Mouse (Mus musculus) urinary bladder, adult 2 months (tissue): Measurements from ENCODE around the gene Uhrf1. TPM values are rescaled to one million over a fixed set of nuclear protein-coding genes. Genes with fewer than 3 reads are reported as not detected.

Experiments used
- DNase-seq: peaks from one replicate; pipeline ENCODE4 v3.0.0; 2022; ENCODE audit warnings: low spot score
- polyA plus RNA-seq: library from polyadenylated mRNA; depleted of rRNA; stranded (reverse); fragments of >200 nt; gene quantifications from 2 replicates; pipeline ENCODE4 v1.2.3, GENCODE M21; 2012; rRNA removed

Uhrf1 gene
- polyA plus RNA-seq, 1 experiment: 5.3 TPM

GRCm38 (mm10) chr17:56348128-56348527 is 45.0 kb downstream of the Uhrf1 start:
- no peak for DNase-seq

- DNase-seq: no peak
These were observed 45.5 kb downstream of the Uhrf1 start for GRCm38 (mm10) chr17:56348586-56348985.

GRCm38 (mm10) chr17:56350694-56351093 is 47.6 kb downstream of the Uhrf1 start:
- DNase-seq: peak; percentile 58

GRCm38 (mm10) chr17:56356921-56357885 is 54.1 kb downstream of the Uhrf1 start:
- DNase-seq: no peak

- no peak for DNase-seq
These were observed 56.1 kb downstream of the Uhrf1 start for GRCm38 (mm10) chr17:56359183-56359725.

- no peak for DNase-seq
These were observed 56.7 kb downstream of the Uhrf1 start for GRCm38 (mm10) chr17:56359864-56360263.

- DNase-seq: no peak
These were observed 57.3 kb downstream of the Uhrf1 start for GRCm38 (mm10) chr17:56360451-56360850.

- no peak for DNase-seq
These were observed 58.4 kb downstream of the Uhrf1 start for GRCm38 (mm10) chr17:56361542-56361941.

GRCm38 (mm10) chr17:56365791-56366673 is 62.9 kb downstream of the Uhrf1 start:
- DNase-seq: no peak

GRCm38 (mm10) chr17:56368291-56368790 is 65.2 kb downstream of the Uhrf1 start:
- DNase-seq: no peak

GRCm38 (mm10) chr17:56370090-56370489 is 67.0 kb downstream of the Uhrf1 start:
- no peak for DNase-seq

GRCm38 (mm10) chr17:56371029-56371660 is 68.0 kb downstream of the Uhrf1 start:
- DNase-seq: no peak

GRCm38 (mm10) chr17:56372109-56372508 is 69.0 kb downstream of the Uhrf1 start:
- DNase-seq: no peak

Other genes with a start within 250 kb of the Uhrf1 start
- gene Ubxn6, start 228.3 kb upstream of the Uhrf1 start, polyA plus RNA-seq: 62.3 and 62.7 TPM in 2 replicates
- gene Hdgfl2, start 223.7 kb upstream of the Uhrf1 start, polyA plus RNA-seq: 68.8 and 70.6 TPM in 2 replicates
- gene Plin4, start 193.5 kb upstream of the Uhrf1 start, polyA plus RNA-seq: 96.9 and 98.3 TPM in 2 replicates
- 1.4 and 1.9 TPM in 2 replicates for gene Plin5, start 185.7 kb upstream of the Uhrf1 start, polyA plus RNA-seq
- gene Lrg1, start 181.3 kb upstream of the Uhrf1 start, polyA plus RNA-seq: 23.4 and 23.9 TPM in 2 replicates
- gene Sema6b, start 163.0 kb upstream of the Uhrf1 start, polyA plus RNA-seq: 3.3 and 4.4 TPM in 2 replicates
- 1.7 and 2.0 TPM in 2 replicates for gene Tnfaip8l1, start 140.8 kb upstream of the Uhrf1 start, polyA plus RNA-seq
- gene Mydgf, start 119.4 kb upstream of the Uhrf1 start, polyA plus RNA-seq: 42.0 and 51.0 TPM in 2 replicates
- gene Dpp9, start 84.4 kb upstream of the Uhrf1 start, polyA plus RNA-seq: 24.1 and 24.8 TPM in 2 replicates
- gene Fem1a, start 46.5 kb upstream of the Uhrf1 start, polyA plus RNA-seq: 14.4 and 17.2 TPM in 2 replicates
- 8.7 and 10.0 TPM in 2 replicates for gene Ticam1, start 26.5 kb upstream of the Uhrf1 start, polyA plus RNA-seq
- 34.6 and 43.6 TPM in 2 replicates for gene Plin3, start 10.4 kb upstream of the Uhrf1 start, polyA plus RNA-seq
- gene Arrdc5, start 3.0 kb upstream of the Uhrf1 start, polyA plus RNA-seq: not detected in 2 replicates
- gene Kdm4b, start 22.7 kb downstream of the Uhrf1 start, polyA plus RNA-seq: 23.7 and 31.1 TPM in 2 replicates
- 313 and 341 TPM in 2 replicates for gene Ptprs, start 173.2 kb downstream of the Uhrf1 start, polyA plus RNA-seq
- not detected in 2 replicates for gene Znrf4, start 209.1 kb downstream of the Uhrf1 start, polyA plus RNA-seq